Mouse (Mus musculus) cortical plate, adult 2 months (tissue): ENCODE results near the gene Gm16442. TPM values are rescaled to one million over a fixed set of nuclear protein-coding genes. Genes with fewer than 3 reads are reported as not detected.
"Not testable (repeated sequence)": the region's sequence is repeated elsewhere in the genome, so short reads cannot be mapped to it uniquely, and the experiment has no call there.

Experiments
- H3K27ac ChIP-seq: fragments of 200-500 bp; 2 replicates; pipeline ENCODE4 v1.5.1; 2012; ENCODE audit warnings: low read length, control low read depth, inconsistent platforms; ENCODE audit not compliant: insufficient read depth
- H3K4me1 ChIP-seq: fragments of 200-500 bp; 2 replicates; pipeline ENCODE4 v1.6.1; 2011; ENCODE audit warnings: low read length; ENCODE audit not compliant: control insufficient read depth, insufficient read depth
- H3K4me3 ChIP-seq: fragments of 200-500 bp; 2 replicates; pipeline ENCODE4 v1.5.1; 2011; ENCODE audit warnings: mild to moderate bottlenecking, low read length, control low read depth; ENCODE audit not compliant: insufficient read depth
- polyA plus RNA-seq: library from polyadenylated mRNA; depleted of rRNA; stranded (reverse); fragments of >200 nt; gene quantifications from 2 replicates; pipeline ENCODE4 v1.2.3, GENCODE M21; 2012; rRNA removed

Gene Gm16442
- polyA plus RNA-seq: not detected in 2 replicates

- not testable (repeated sequence) for H3K27ac ChIP-seq, H3K4me3 ChIP-seq, H3K4me1 ChIP-seq
Observed at GRCm38 (mm10) chr7:20122479-20122878, at the start of gene Gm16442. Gm16442 (minus strand) TSS chr7:20122579.

DNA sequence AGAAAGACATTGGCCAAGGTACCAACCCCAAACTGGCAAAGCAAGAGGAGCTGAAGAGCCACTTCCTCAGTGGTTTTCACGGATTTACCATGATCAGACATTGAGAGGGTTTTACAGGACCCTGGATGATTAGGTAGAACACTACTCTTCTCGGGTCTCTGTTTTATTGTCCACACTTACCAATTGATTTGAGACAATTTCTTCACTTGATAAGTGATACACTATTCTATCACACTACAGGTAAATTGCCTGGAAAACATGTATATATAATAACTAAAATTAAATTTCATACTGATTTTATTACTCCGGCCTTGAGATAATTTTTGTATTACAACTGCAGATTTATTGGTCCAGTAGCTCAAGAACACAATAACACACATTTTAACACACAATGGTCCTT, 45.9 kb upstream of the Gm16442 start, which contains the start of gene Vmn1r94:
Vmn1r94 (minus strand) TSS at position 101 of the 400 bp plus-strand sequence.
- not testable (repeated sequence) for H3K4me1 ChIP-seq, H3K4me3 ChIP-seq, H3K27ac ChIP-seq

DNA sequence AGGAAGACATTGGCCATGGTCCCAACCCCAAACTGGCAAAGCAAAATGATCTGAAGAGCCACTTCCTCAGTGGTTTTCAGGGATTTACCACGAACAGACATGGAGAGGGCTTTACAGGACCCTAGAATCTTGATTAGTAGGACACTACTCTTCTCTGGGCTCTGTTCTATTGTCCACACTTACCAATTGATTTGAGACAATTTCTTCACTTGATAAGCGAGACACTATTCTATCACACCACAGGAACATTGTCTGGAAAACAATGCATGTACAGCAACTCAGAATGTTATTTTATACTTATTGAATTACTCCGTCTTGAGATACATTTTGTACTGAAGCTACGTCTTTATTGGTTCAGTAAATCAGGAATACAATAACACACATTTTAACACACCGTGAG, 16.6 kb upstream of the Gm16442 start, which contains the start of gene Vmn1r93:
Vmn1r93 (minus strand) TSS at position 101 of the 400 bp plus-strand sequence.
- H3K4me3 ChIP-seq, H3K27ac ChIP-seq, H3K4me1 ChIP-seq: not testable (repeated sequence)

- H3K4me3 ChIP-seq, H3K4me1 ChIP-seq, H3K27ac ChIP-seq: not testable (repeated sequence)
Observed at GRCm38 (mm10) chr7:20099380-20099779, 23.0 kb downstream of the Gm16442 start, which contains the start of gene Vmn1r91. Vmn1r91 (plus strand) TSS chr7:20099680.

DNA sequence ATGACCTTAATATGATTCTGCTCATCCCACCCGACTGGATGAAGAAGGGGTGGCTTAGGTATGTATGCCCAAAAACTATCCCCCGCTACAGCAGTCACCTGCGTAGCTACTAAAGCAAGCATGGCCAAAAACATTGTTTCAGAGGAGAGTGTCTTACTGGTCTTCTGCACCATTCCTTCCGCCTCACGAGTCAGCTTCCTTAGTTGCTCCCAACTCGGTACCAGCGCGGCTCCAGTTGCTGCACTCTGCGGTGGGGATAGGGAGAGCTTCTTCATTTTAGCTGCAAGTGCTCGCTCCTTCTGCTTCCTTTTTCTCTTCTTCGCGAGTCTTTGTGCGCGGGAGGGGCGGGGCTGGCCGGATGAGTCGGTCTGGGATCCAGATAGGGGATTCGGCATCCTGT, 44.3 kb downstream of the Gm16442 start:
- not testable (repeated sequence) for H3K27ac ChIP-seq, H3K4me3 ChIP-seq, H3K4me1 ChIP-seq

Other genes starting within 250 kb of the Gm16442 start
- not detected in 2 replicates for gene Ceacam19, start 234.6 kb downstream of the Gm16442 start, polyA plus RNA-seq
- gene Pvr, start 201.4 kb downstream of the Gm16442 start, polyA plus RNA-seq: 9.7 and 11.8 TPM in 2 replicates
- gene Igsf23, start 171.8 kb downstream of the Gm16442 start, polyA plus RNA-seq: not detected in 2 replicates
- gene Ceacam20, start 157.2 kb downstream of the Gm16442 start, polyA plus RNA-seq: not detected in 2 replicates
- gene Nlrp9b, start 131.1 kb downstream of the Gm16442 start, polyA plus RNA-seq: not detected in 2 replicates
- not detected in 2 replicates for gene Vmn1r91, start 22.9 kb downstream of the Gm16442 start, polyA plus RNA-seq
- gene Vmn1r93, start 16.5 kb upstream of the Gm16442 start, polyA plus RNA-seq: not detected in 2 replicates
- gene Vmn1r94, start 45.8 kb upstream of the Gm16442 start, polyA plus RNA-seq: not detected in 2 replicates
- gene Vmn1r95, start 71.1 kb upstream of the Gm16442 start, polyA plus RNA-seq: not detected in 2 replicates
- not detected in 2 replicates for gene Gm6164, start 83.0 kb upstream of the Gm16442 start, polyA plus RNA-seq
- not detected in 2 replicates for gene Gm4498, start 111.2 kb upstream of the Gm16442 start, polyA plus RNA-seq
- not detected in 2 replicates for gene Gm5890, start 140.3 kb upstream of the Gm16442 start, polyA plus RNA-seq
- not detected in 2 replicates for gene Gm4133, start 211.5 kb upstream of the Gm16442 start, polyA plus RNA-seq